Mouse (Mus musculus) MEL (cell line): ENCODE data around the gene Slc4a11. TPM values are rescaled to one million over a fixed set of nuclear protein-coding genes. Genes with fewer than 3 reads are reported as not detected.

ENCODE experiments used
- DNase-seq: peaks from one replicate; pipeline ENCODE4 v3.0.0; 2011; ENCODE audit warnings: low read depth, low spot score
- H3K27ac ChIP-seq: 2 replicates; pipeline ENCODE4 v1.5.1; 2012; ENCODE audit warnings: low read depth, mild to moderate bottlenecking, control low read depth, low read length, moderate library complexity; ENCODE audit not compliant: control insufficient read depth
- H3K27me3 ChIP-seq, 2 experiments: fragments of 150-350 bp in 1 of 2; sonication (generic) in 1 of 2; 2 replicates each; pipeline ENCODE4 v1.6.1; 2012; ENCODE audit warnings: low read length in 2 of 2, mild to moderate bottlenecking in 2 of 2, improper control_type of control experiment in 1 of 2, moderate library complexity in 1 of 2; ENCODE audit not compliant: insufficient read depth in 2 of 2, control insufficient read depth in 1 of 2
- H3K36me3 ChIP-seq, 2 experiments: 2 replicates each; pipeline ENCODE4 v1.6.1; 2012 to 2014; ENCODE audit warnings: low read length in 2 of 2, improper control_type of control experiment in 1 of 2, inconsistent platforms in 1 of 2, mild to moderate bottlenecking in 1 of 2; ENCODE audit not compliant: insufficient read depth in 2 of 2, control insufficient read depth in 1 of 2
- H3K4me1 ChIP-seq, 2 experiments: fragments of 150-350 bp in 1 of 2; sonication (generic) in 1 of 2; 2 replicates each; pipeline ENCODE4 v1.6.1; 2012; ENCODE audit warnings: low read length in 2 of 2, improper control_type of control experiment in 1 of 2, mild to moderate bottlenecking in 1 of 2; ENCODE audit not compliant: insufficient read depth in 2 of 2, control insufficient read depth in 1 of 2
- H3K4me3 ChIP-seq, 2 experiments: fragments of 150-350 bp in 1 of 2; sonication (generic) in 1 of 2; 2 replicates each; pipeline ENCODE4 v1.5.1; 2012; ENCODE audit warnings: low read depth in 2 of 2, low read length in 2 of 2, mild to moderate bottlenecking in 2 of 2, moderate library complexity in 2 of 2, control low read depth in 1 of 2, improper control_type of control experiment in 1 of 2; ENCODE audit not compliant: control insufficient read depth in 1 of 2, insufficient read depth in 1 of 2
- H3K79me2 ChIP-seq: 2 replicates; pipeline ENCODE4 v1.6.1; 2012; ENCODE audit warnings: mild to moderate bottlenecking, low read length, moderate library complexity; ENCODE audit not compliant: control insufficient read depth, poor library complexity, insufficient read depth
- H3K9ac ChIP-seq: 2 replicates; pipeline ENCODE4 v1.6.1; 2012; ENCODE audit warnings: low read depth, mild to moderate bottlenecking, control low read depth, low read length, moderate library complexity; ENCODE audit not compliant: control insufficient read depth, poor library complexity, severe bottlenecking
- H3K9me3 ChIP-seq: fragments of 150-350 bp; sonication (generic); replicated peaks from 2 replicates; pipeline ENCODE4 v1.6.1; 2012; ENCODE audit warnings: mild to moderate bottlenecking, low read length, improper control_type of control experiment, moderate library complexity; ENCODE audit not compliant: insufficient read depth
- CTCF ChIP-seq, 3 experiments: IDR thresholded peaks in 2 of 3; conservative IDR thresholded peaks in 1 of 3; 2 replicates each; pipeline ENCODE4 v1.5.1; 2011 to 2012; ENCODE audit warnings: low read length in 3 of 3, low read depth in 2 of 3, mild to moderate bottlenecking in 2 of 3, improper control_type of control experiment in 1 of 3, inconsistent platforms in 1 of 3, mixed read lengths in 1 of 3, moderate library complexity in 1 of 3; ENCODE audit not compliant: control insufficient read depth in 1 of 3, insufficient read depth in 1 of 3, poor library complexity in 1 of 3, severe bottlenecking in 1 of 3
- HCFC1 ChIP-seq: IDR thresholded peaks from 2 replicates; pipeline ENCODE4 v1.6.1; 2012; ENCODE audit warnings: low read depth, mild to moderate bottlenecking, inconsistent platforms, low read length, improper control_type of control experiment, moderate library complexity
- MAFK ChIP-seq: IDR thresholded peaks from 2 replicates; pipeline ENCODE4 v1.6.1; 2011; ENCODE audit warnings: low read depth, mild to moderate bottlenecking, low read length, improper control_type of control experiment, borderline replicate concordance
- MEF2A ChIP-seq: IDR thresholded peaks from 2 replicates; pipeline ENCODE4 v1.6.1; 2014; ENCODE audit warnings: low read depth, mild to moderate bottlenecking, inconsistent platforms, low read length, improper control_type of control experiment; ENCODE audit not compliant: poor library complexity, insufficient replicate concordance, severe bottlenecking; ENCODE audit errors: extremely low read depth
- MXI1 ChIP-seq: IDR thresholded peaks from 2 replicates; pipeline ENCODE4 v1.6.1; 2011; ENCODE audit warnings: mild to moderate bottlenecking, low read depth, low read length, improper control_type of control experiment
- NELFE ChIP-seq: IDR thresholded peaks from 2 replicates; pipeline ENCODE4 v1.6.1; 2011; ENCODE audit warnings: low read depth, low read length, improper control_type of control experiment
- NRF1 ChIP-seq: IDR thresholded peaks from 2 replicates; pipeline ENCODE4 v1.6.1; 2014; ENCODE audit warnings: low read depth, mild to moderate bottlenecking, inconsistent platforms, low read length, improper control_type of control experiment, moderate library complexity; ENCODE audit not compliant: poor library complexity, insufficient read depth, severe bottlenecking
- POLR2A ChIP-seq, 2 experiments: IDR thresholded peaks; 2 replicates each; pipeline ENCODE4 v1.6.1; 2011 to 2012; ENCODE audit warnings: low read length in 2 of 2, mild to moderate bottlenecking in 2 of 2, control low read depth in 1 of 2, improper control_type of control experiment in 1 of 2, low read depth in 1 of 2, moderate library complexity in 1 of 2; ENCODE audit not compliant: control insufficient read depth in 1 of 2, insufficient read depth in 1 of 2, poor library complexity in 1 of 2
- SIN3A ChIP-seq: IDR thresholded peaks from 2 replicates; pipeline ENCODE4 v1.6.1; 2012; ENCODE audit warnings: low read length, improper control_type of control experiment, inconsistent platforms
- TAL1 ChIP-seq: IDR thresholded peaks from 2 replicates; pipeline ENCODE4 v1.6.1; 2012; ENCODE audit warnings: mild to moderate bottlenecking, inconsistent platforms, low read length, moderate library complexity, mixed read lengths
- TBP ChIP-seq: IDR thresholded peaks from 2 replicates; pipeline ENCODE4 v1.8.0; 2011; ENCODE audit warnings: low read depth, low read length, improper control_type of control experiment
- TCF12 ChIP-seq: IDR thresholded peaks from 2 replicates; pipeline ENCODE4 v1.6.1; 2014; ENCODE audit warnings: low read depth, mild to moderate bottlenecking, inconsistent platforms, low read length, improper control_type of control experiment, moderate library complexity
- USF2 ChIP-seq, 2 experiments: IDR thresholded peaks; 2 replicates each; pipeline ENCODE4 v1.6.1; 2011 to 2012; ENCODE audit warnings: improper control_type of control experiment in 2 of 2, low read length in 2 of 2, borderline replicate concordance in 1 of 2, inconsistent platforms in 1 of 2, low read depth in 1 of 2, mild to moderate bottlenecking in 1 of 2; ENCODE audit not compliant: insufficient read depth in 1 of 2
- ZC3H11A ChIP-seq: IDR thresholded peaks from 2 replicates; pipeline ENCODE4 v1.6.1; 2012; ENCODE audit warnings: low read depth, mild to moderate bottlenecking, inconsistent platforms, low read length, improper control_type of control experiment
- ZKSCAN1 ChIP-seq: IDR thresholded peaks from 2 replicates; pipeline ENCODE4 v1.6.1; 2012; ENCODE audit warnings: low read depth, mild to moderate bottlenecking, inconsistent platforms, low read length, improper control_type of control experiment, moderate library complexity
- ZMIZ1 ChIP-seq: IDR thresholded peaks from 2 replicates; pipeline ENCODE4 v1.6.1; 2012; ENCODE audit warnings: low read depth, mild to moderate bottlenecking, inconsistent platforms, low read length, improper control_type of control experiment, moderate library complexity
- polyA plus RNA-seq, 2 experiments: library from polyadenylated mRNA; stranded (reverse) in 1 of 2; unstranded in 1 of 2; fragments of >175 nt in 1 of 2; fragments of >200 nt in 1 of 2; gene quantifications; 2 replicates each; pipeline versions ENCODE4 v1.2.1 to v1.2.4; 2012; ENCODE audit warnings: low replicate concordance in 2 of 2, low read depth in 1 of 2; ENCODE audit not compliant: insufficient read length in 2 of 2, insufficient read depth in 1 of 2, missing spikeins in 1 of 2
- total RNA-seq: library from RNA; depleted of rRNA; stranded (reverse); fragments of 300-350 nt; gene quantifications from 2 replicates; pipeline ENCODE4 v1.2.3, GENCODE M21; 2012

Slc4a11 gene
- total and polyA plus RNA-seq, 3 experiments = 0.31 to 1.6 TPM; not detected in 1

DNA sequence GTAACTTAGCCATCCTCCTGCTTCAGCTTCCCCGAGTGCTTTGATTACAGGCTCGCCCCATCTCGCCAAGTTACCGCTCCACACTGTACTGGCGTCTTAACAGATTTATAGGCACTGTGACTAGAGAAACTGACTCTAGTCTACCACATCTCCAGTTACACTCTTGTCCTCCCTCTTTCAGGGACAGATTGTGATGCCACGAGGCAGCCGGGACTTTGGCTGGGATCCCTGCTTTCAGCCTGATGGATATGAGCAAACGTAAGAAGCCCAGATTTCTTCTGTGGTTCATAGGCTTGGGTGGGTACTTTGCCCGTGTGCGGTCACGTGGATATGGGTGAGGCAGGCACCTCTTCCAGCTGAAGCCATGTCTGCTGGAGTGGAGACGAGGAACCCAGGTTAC is 18.2 kb downstream of the Slc4a11 start:
- no peak for DNase-seq
- Histone ChIP-seq H3K27me3 (no peaks in the 10 kb centered on the region), H3K9ac (no peak overlapping the region)
- no peak for TF ChIP-seq ZKSCAN1
- no peak for TF ChIP-seq TBP
- TF ChIP-seq NELFE = no peak
- no peak for TF ChIP-seq MXI1
- TF ChIP-seq MAFK = no peak
- TF ChIP-seq, all 39 proteins: peak for 0
- Histone ChIP-seq H3K36me3 (peaks cover 0 to 8% of the 10 kb centered on the region in 2 experiments; a peak in 2 of 4 replicates), H3K4me3 (no peak overlapping the region), H3K4me1 (no peaks in the 10 kb centered on the region), H3K9me3 (no peaks in the 10 kb centered on the region), H3K79me2 (no peaks in the 10 kb centered on the region), H3K27ac (no peak overlapping the region)

- Histone ChIP-seq H3K4me3 (no peak overlapping the region), H3K9me3 (no peaks in the 10 kb centered on the region), H3K36me3 (peaks cover 0 to 12% of the 10 kb centered on the region in 2 experiments; a peak in 2 of 4 replicates), H3K4me1 (no peaks in the 10 kb centered on the region), H3K27me3 (no peaks in the 10 kb centered on the region), H3K79me2 (no peaks in the 10 kb centered on the region), H3K9ac (no peak overlapping the region), H3K27ac (no peak overlapping the region)
- TF ChIP-seq POLR2A (IDR thresholded peaks at IDR 0.05; ENCODE audit: control insufficient read depth in 1 of 2, insufficient read depth in 1 of 2, low read depth in 1 of 2, low read length in 2 of 2, poor library complexity in 1 of 2) (no peak), MEF2A (no peak), USF2 (IDR thresholded peaks at IDR 0.05; ENCODE audit: borderline replicate concordance in 1 of 2, insufficient read depth in 1 of 2, low read depth in 1 of 2, low read length in 2 of 2) (no peak), TBP (no peak), SIN3A (no peak), NRF1 (no peak), NELFE (no peak), HCFC1 (no peak), TCF12 (no peak), TAL1 (no peak), ZMIZ1 (no peak), CTCF (IDR thresholded peaks at IDR 0.05 in 2 of 3, conservative IDR thresholded peaks at IDR 0.05 in 1 of 3; ENCODE audit: control insufficient read depth in 1 of 3, insufficient read depth in 1 of 3, low read depth in 2 of 3, low read length in 3 of 3, poor library complexity in 1 of 3, severe bottlenecking in 1 of 3) (no peak), MXI1 (no peak), ZC3H11A (no peak)
- no peak for DNase-seq
Measured at GRCm38 (mm10) chr2:130677211-130677610, 20.1 kb downstream of the Slc4a11 start.
